Mouse (Mus musculus) CH12.LX (cell line): Measurements from ENCODE around the gene Cep135.
A peak's percentile ranks its signal among the peaks of the same experiment; 100 is the strongest.

Experiments
- CTCF ChIP-seq, 2 experiments: IDR thresholded peaks in 1 of 2; conservative IDR thresholded peaks in 1 of 2; 2 replicates each; pipeline ENCODE4 v1.5.1; 2011 to 2012; ENCODE audit warnings: low read depth in 2 of 2, low read length in 2 of 2, improper control_type of control experiment in 1 of 2, inconsistent platforms in 1 of 2, mild to moderate bottlenecking in 1 of 2, moderate library complexity in 1 of 2
- EP300 ChIP-seq: IDR thresholded peaks from 2 replicates; pipeline ENCODE4 v1.6.1; 2011; ENCODE audit warnings: low read length, improper control_type of control experiment
- MAFK ChIP-seq: IDR thresholded peaks from 2 replicates; pipeline ENCODE4 v1.6.1; 2011; ENCODE audit warnings: low read length, improper control_type of control experiment; ENCODE audit not compliant: insufficient replicate concordance
- MAX ChIP-seq: IDR thresholded peaks from 2 replicates; pipeline ENCODE4 v1.6.1; 2011; ENCODE audit warnings: low read length, improper control_type of control experiment
- MYC ChIP-seq: IDR thresholded peaks from 2 replicates; pipeline ENCODE4 v1.6.1; 2011; ENCODE audit warnings: low read depth, mild to moderate bottlenecking, improper control_type of control experiment, low read length
- POLR2A ChIP-seq: IDR thresholded peaks from 2 replicates; pipeline ENCODE4 v1.6.1; 2011; ENCODE audit warnings: low read depth, mild to moderate bottlenecking, improper control_type of control experiment, low read length
- SMC3 ChIP-seq: IDR thresholded peaks from 2 replicates; pipeline ENCODE4 v1.6.1; 2011; ENCODE audit warnings: low read depth, low read length, improper control_type of control experiment
- TCF12 ChIP-seq: IDR thresholded peaks from 2 replicates; pipeline ENCODE4 v1.6.1; 2014; ENCODE audit warnings: low read depth, mild to moderate bottlenecking, inconsistent platforms, low read length, improper control_type of control experiment
- USF1 ChIP-seq: IDR thresholded peaks from 2 replicates; pipeline ENCODE4 v1.6.1; 2014; ENCODE audit warnings: low read depth, mild to moderate bottlenecking, inconsistent platforms, low read length, improper control_type of control experiment
- ZKSCAN1 ChIP-seq: IDR thresholded peaks from 2 replicates; pipeline ENCODE4 v1.6.1; 2012; ENCODE audit warnings: low read depth, inconsistent platforms, low read length, improper control_type of control experiment, borderline replicate concordance
- ZMIZ1 ChIP-seq: IDR thresholded peaks from 2 replicates; pipeline ENCODE4 v1.6.1; 2012; ENCODE audit warnings: low read depth, mild to moderate bottlenecking, inconsistent platforms, low read length, improper control_type of control experiment
- ZNF384 ChIP-seq: IDR thresholded peaks from 2 replicates; pipeline ENCODE4 v1.6.1; 2012; ENCODE audit warnings: low read depth, low read length, improper control_type of control experiment, inconsistent platforms

- TF ChIP-seq CTCF (conservative IDR thresholded peaks at IDR 0.05 in 1 of 2, IDR thresholded peaks at IDR 0.05 in 1 of 2; ENCODE audit: low read depth in 2 of 2, low read length in 2 of 2), result peak in 1 of 2 experiments; percentile 13; a peak in 1 of 4 replicates
- no peak for TF ChIP-seq MAX
- no peak for TF ChIP-seq TCF12
- no peak for TF ChIP-seq ZKSCAN1
- TF ChIP-seq EP300, result no peak
- TF ChIP-seq ZMIZ1, result no peak
- no peak for TF ChIP-seq MAFK
- TF ChIP-seq POLR2A, result no peak
- no peak for TF ChIP-seq MYC
- TF ChIP-seq ZNF384, result no peak
- TF ChIP-seq USF1, result no peak
- no peak for TF ChIP-seq SMC3
These were observed 99.6 kb downstream of the Cep135 start for GRCm38 (mm10) chr5:76687961-76688600.
